Mouse (Mus musculus) midbrain, postnatal 0 days (tissue): ENCODE data around the gene Mta3. TPM values are rescaled to one million over a fixed set of nuclear protein-coding genes. Genes with fewer than 3 reads are reported as not detected.

ENCODE experiments used
- ATAC-seq: fragments of 200-750 bp; cut with Nextera tagmentation; 2 replicates; pipeline ENCODE4 v1.8.0; 2017; ENCODE audit warnings: moderate number of reproducible peaks, mild to moderate bottlenecking, moderate TSS enrichment, moderate library complexity; ENCODE audit not compliant: low FRiP score
- DNase-seq: peaks from one replicate; pipeline ENCODE4 v3.0.0-alpha.2; 2015; ENCODE audit warnings: low spot score
- H3K27ac ChIP-seq: fragments of 300-500 bp; sonication (generic); 2 replicates; pipeline ENCODE4 v1.5.1; 2014; ENCODE audit warnings: low read depth, mild to moderate bottlenecking, low read length, mixed read lengths
- H3K27me3 ChIP-seq: fragments of 300-500 bp; sonication (generic); 2 replicates; pipeline ENCODE4 v1.6.1; 2014; ENCODE audit warnings: low read length, control low read depth, mixed read lengths; ENCODE audit not compliant: insufficient read depth
- H3K36me3 ChIP-seq: fragments of 300-500 bp; sonication (generic); 2 replicates; pipeline ENCODE4 v1.6.1; 2014; ENCODE audit warnings: low read length, control low read depth, mixed read lengths; ENCODE audit not compliant: insufficient read depth
- H3K4me1 ChIP-seq: fragments of 300-500 bp; sonication (generic); 2 replicates; pipeline ENCODE4 v1.6.1; 2014; ENCODE audit warnings: mild to moderate bottlenecking, control low read depth, antibody characterized with exemption, low read length, mixed read lengths; ENCODE audit not compliant: insufficient read depth
- H3K4me2 ChIP-seq: fragments of 300-500 bp; sonication (generic); 2 replicates; pipeline ENCODE4 v1.6.1; 2014; ENCODE audit warnings: low read depth, mild to moderate bottlenecking, low read length, mixed read lengths; ENCODE audit not compliant: poor library complexity, severe bottlenecking
- H3K4me3 ChIP-seq: fragments of 300-500 bp; sonication (generic); 2 replicates; pipeline ENCODE4 v1.5.1; 2014; ENCODE audit warnings: low read depth, mild to moderate bottlenecking, low read length, moderate library complexity
- H3K9ac ChIP-seq: fragments of 300-500 bp; sonication (generic); replicated peaks from 2 replicates; pipeline ENCODE4 v1.6.1; 2014; ENCODE audit warnings: mild to moderate bottlenecking, low read length, moderate library complexity, mixed read lengths; ENCODE audit not compliant: poor library complexity, severe bottlenecking
- H3K9me3 ChIP-seq: fragments of 300-500 bp; sonication (generic); 2 replicates; pipeline ENCODE4 v1.6.1; 2016; ENCODE audit warnings: low read length, control low read depth
- CTCF ChIP-seq: IDR thresholded peaks from 2 replicates; pipeline ENCODE4 v1.5.1; 2016; ENCODE audit warnings: antibody characterized with exemption, mild to moderate bottlenecking
- WGBS: fragments of 180-500 bp; shearing (Covaris S2); extraction: QIAGEN DNeasy Blood & Tissue Kit; methylation state at CpG from one replicate; pipeline ENCODE4 v1.1.7; 2014; 5-methylcytosine and 5-hydroxymethylcytosine counted together
- polyA plus RNA-seq: library from polyadenylated mRNA; unstranded; fragments of >200 nt; fragmentation: Nextera tagmentation; extraction: Ambion mirVana; gene quantifications from 2 replicates; pipeline ENCODE4 v1.2.1, GENCODE M21; 2015
- total RNA-seq: library from RNA; depleted of rRNA; stranded (reverse); fragments of >200 nt; gene quantifications from 2 replicates; pipeline ENCODE4 v1.2.3, GENCODE M21; 2014

Mta3 gene
- total and polyA plus RNA-seq, 2 experiments from 2014 or later, result 28.9 to 43.6 TPM

GRCm38 (mm10) chr17:83710639-83711038 lies 4.7 kb downstream of the Mta3 start:
- H3K27ac ChIP-seq, result no peak overlapping the region
- H3K4me2 ChIP-seq, result no peak overlapping the region
- WGBS, result 92% methylated on average over 8 of the region's 8 CpGs
- DNase-seq, result no peak
- H3K9ac ChIP-seq, result no peak overlapping the region
- H3K27me3 ChIP-seq, result no peaks in the 10 kb centered on the region
- no peak for ATAC-seq
- no peaks in the 10 kb centered on the region; the same call in 1 of the 2 replicates for H3K36me3 ChIP-seq
- no peak overlapping the region for H3K4me3 ChIP-seq
- TF ChIP-seq CTCF, result no peak
- H3K4me1 ChIP-seq, result no peaks in the 10 kb centered on the region
- H3K9me3 ChIP-seq, result no peaks in the 10 kb centered on the region

GRCm38 (mm10) chr17:83712341-83712740 lies 6.4 kb downstream of the Mta3 start:
- Histone ChIP-seq H3K4me2 (no peak overlapping the region), H3K4me1 (no peaks in the 10 kb centered on the region), H3K27ac (no peak overlapping the region), H3K4me3 (no peak overlapping the region), H3K36me3 (peaks cover 5% of the 10 kb centered on the region; the same call in 1 of the 2 replicates), H3K9ac (no peak overlapping the region), H3K27me3 (no peaks in the 10 kb centered on the region), H3K9me3 (no peaks in the 10 kb centered on the region)
- no peak for DNase-seq
- TF ChIP-seq CTCF, result no peak
- no peak for ATAC-seq
- 89% methylated on average over 9 of the region's 9 CpGs for WGBS

- no peak overlapping the region for H3K4me2 ChIP-seq
- WGBS, result 86% methylated on average over 12 of the region's 12 CpGs
- peaks cover 5% of the 10 kb centered on the region; the same call in 1 of the 2 replicates for H3K36me3 ChIP-seq
- H3K4me3 ChIP-seq, result no peak overlapping the region
- H3K27ac ChIP-seq, result no peak overlapping the region
- H3K9ac ChIP-seq, result no peak overlapping the region
- H3K9me3 ChIP-seq, result no peaks in the 10 kb centered on the region
- TF ChIP-seq CTCF, result no peak
- DNase-seq, result no peak
- H3K4me1 ChIP-seq, result no peaks in the 10 kb centered on the region
- no peak for ATAC-seq
- H3K27me3 ChIP-seq, result no peaks in the 10 kb centered on the region
Measured at GRCm38 (mm10) chr17:83720449-83720848, 14.5 kb downstream of the Mta3 start.

GRCm38 (mm10) chr17:83721157-83721556 lies 15.2 kb downstream of the Mta3 start:
- Histone ChIP-seq H3K9me3 (no peaks in the 10 kb centered on the region), H3K9ac (no peak overlapping the region), H3K27me3 (no peaks in the 10 kb centered on the region), H3K4me1 (no peaks in the 10 kb centered on the region), H3K4me3 (no peak overlapping the region), H3K4me2 (no peak overlapping the region), H3K27ac (no peak overlapping the region), H3K36me3 (0 out of 2 replicates have a peak, but pooled peaks cover 2% of the 10 kb centered on the region)
- ATAC-seq (no peak), DNase-seq (no peak)
- no peak for TF ChIP-seq CTCF
- 94% methylated on average over 10 of the region's 10 CpGs for WGBS

GRCm38 (mm10) chr17:83723064-83723463 lies 17.1 kb downstream of the Mta3 start:
- Histone ChIP-seq H3K27ac (no peak overlapping the region), H3K27me3 (no peaks in the 10 kb centered on the region), H3K4me3 (no peak overlapping the region), H3K9me3 (no peaks in the 10 kb centered on the region), H3K36me3 (no peaks in the 10 kb centered on the region), H3K4me1 (no peaks in the 10 kb centered on the region), H3K4me2 (no peak overlapping the region), H3K9ac (no peak overlapping the region)
- ATAC-seq (no peak), DNase-seq (no peak)
- TF ChIP-seq CTCF, result no peak
- 66% methylated on average over 9 of the region's 9 CpGs for WGBS

- Histone ChIP-seq H3K27me3 (no peaks in the 10 kb centered on the region), H3K9ac (no peak overlapping the region), H3K27ac (no peak overlapping the region), H3K4me1 (no peaks in the 10 kb centered on the region), H3K4me3 (no peak overlapping the region), H3K9me3 (no peaks in the 10 kb centered on the region), H3K4me2 (no peak overlapping the region), H3K36me3 (no peaks in the 10 kb centered on the region)
- no peak for DNase-seq
- TF ChIP-seq CTCF, result no peak
- WGBS, result 93% methylated on average over 11 of the region's 11 CpGs
- no peak for ATAC-seq
Measured at GRCm38 (mm10) chr17:83726496-83726895, 20.5 kb downstream of the Mta3 start.
